Mouse (Mus musculus) cortical plate, adult 2 months (tissue): Measurements from ENCODE around the gene Lef1.

Source experiments
- CTCF ChIP-seq: fragments of 200-500 bp; IDR thresholded peaks from 2 replicates; pipeline ENCODE4 v1.5.1; 2011; ENCODE audit warnings: mild to moderate bottlenecking, control low read depth, low read length; ENCODE audit not compliant: insufficient read depth; ENCODE audit errors: extremely low read depth
- POLR2A ChIP-seq: fragments of 200-500 bp; IDR thresholded peaks from 2 replicates; pipeline ENCODE4 v1.6.1; 2011; ENCODE audit warnings: mild to moderate bottlenecking, low read length, control low read depth; ENCODE audit not compliant: insufficient read depth; ENCODE audit errors: extremely low read depth

GRCm38 (mm10) chr3:131153896-131154295 lies 43.6 kb downstream of the Lef1 start:
- TF ChIP-seq CTCF: no peak
- TF ChIP-seq POLR2A: no peak
